Mouse (Mus musculus): ENCODE data around the gene Clec2d. TPM values are rescaled to one million over a fixed set of nuclear protein-coding genes. Genes with fewer than 3 reads are reported as not detected.

Gene Clec2d
- polyA plus RNA-seq (2012), result 1.6 and 1.9 TPM in 2 replicates

DNA sequence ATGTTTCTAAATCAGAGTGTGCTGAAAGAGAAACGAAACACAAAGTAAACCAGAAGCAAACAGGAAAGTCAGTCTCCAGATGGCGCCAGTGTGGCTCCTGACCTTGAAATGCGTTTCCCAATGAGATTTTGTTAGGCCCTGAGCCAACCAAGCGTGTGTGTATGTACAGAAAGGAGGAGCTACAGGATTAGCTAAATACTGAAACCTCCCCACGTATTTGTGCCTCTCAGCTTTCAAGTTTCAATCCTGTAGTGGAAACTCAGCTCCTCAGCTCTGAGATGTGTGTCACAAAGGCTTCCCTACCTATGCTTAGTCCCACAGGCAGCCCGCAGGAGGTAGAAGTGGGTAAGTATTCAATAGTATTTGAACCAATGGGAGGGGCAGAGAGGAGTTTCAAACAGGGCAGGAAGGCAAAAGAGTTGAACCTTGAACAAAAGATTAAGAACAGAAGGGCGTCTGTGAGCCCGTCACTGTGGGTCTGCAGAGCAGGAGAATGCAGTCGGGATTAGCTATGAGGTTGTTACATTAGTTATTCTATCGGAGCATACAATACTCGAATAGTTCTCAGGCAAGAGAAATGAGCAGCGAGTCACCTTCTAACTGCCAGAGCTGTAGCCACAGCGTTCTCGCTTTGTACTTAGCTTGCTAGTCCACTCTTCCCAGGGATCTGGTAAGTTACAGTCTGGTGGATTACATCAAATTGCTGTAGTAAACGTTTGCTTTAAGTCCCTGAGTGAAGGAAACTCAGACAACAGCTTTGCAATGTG lies at the start of gene Clec2d:
Gene Clec2d (plus strand): TSS at position 213 of the 767 bp plus-strand sequence.

Other genes starting within 250 kb of the Clec2d start
- gene Clec2g, start 246.2 kb upstream of the Clec2d start, polyA plus RNA-seq (2012), result not detected in 2 replicates
- 0.70 and 1.3 TPM in 2 replicates for gene Klrb1f, start 134.7 kb upstream of the Clec2d start, polyA plus RNA-seq (2012)
- gene Clec2e, start 79.7 kb upstream of the Clec2d start, polyA plus RNA-seq (2012), result not detected in 2 replicates
- 6.4 and 6.8 TPM in 2 replicates for gene Cd69, start 94.8 kb downstream of the Clec2d start, polyA plus RNA-seq (2012)
- not detected in 2 replicates for gene 4922502D21Rik, start 151.2 kb downstream of the Clec2d start, polyA plus RNA-seq (2012)
- gene Clec12a, start 162.1 kb downstream of the Clec2d start, polyA plus RNA-seq (2012), result 13.7 and 18.2 TPM in 2 replicates
- gene Clec12b, start 205.3 kb downstream of the Clec2d start, polyA plus RNA-seq (2012), result not detected in 2 replicates
- gene Clec1b, start 216.7 kb downstream of the Clec2d start, polyA plus RNA-seq (2012), result 0.15 TPM in 1 of 2 replicates, not detected in the other
- gene Clec9a, start 228.2 kb downstream of the Clec2d start, polyA plus RNA-seq (2012), result 0.21 and 0.29 TPM in 2 replicates

Measured in megakaryocyte-erythroid progenitor cell, adult 5 weeks (primary cell).